Mouse (Mus musculus): ENCODE measurements around the gene Sestd1.

DNA sequence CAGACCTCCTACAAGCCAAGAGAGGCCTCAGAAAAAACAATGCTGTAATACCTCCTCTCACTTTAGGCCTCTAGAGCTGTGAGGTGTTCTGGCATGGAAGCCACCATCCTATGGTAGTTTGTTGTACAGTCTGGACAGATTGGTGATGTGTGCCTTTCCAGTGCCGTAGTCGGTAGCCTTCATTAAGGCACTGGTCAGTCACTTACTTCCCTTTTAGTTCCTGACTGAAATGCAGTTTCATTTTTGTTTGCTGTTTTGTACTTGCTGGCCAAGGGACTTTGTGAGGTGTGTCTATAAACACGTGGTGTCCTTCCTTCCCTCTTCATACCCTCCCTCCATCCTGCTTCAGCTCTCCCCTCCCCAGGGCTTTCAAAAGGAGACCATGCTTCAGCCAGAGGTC lies 24.1 kb upstream of the Sestd1 start:
- no peak for TF ChIP-seq GATA1 (IDR thresholded peaks at IDR 0.05; ENCODE audit: borderline replicate concordance, low read length)
- TF ChIP-seq FLI1 (IDR thresholded peaks at IDR 0.05; ENCODE audit: low read length), result no peak
